Mouse (Mus musculus) olfactory bulb, adult 2 months (tissue): Measurements from ENCODE around the gene Gm20532.

ENCODE experiments used
- CTCF ChIP-seq: fragments of 200-500 bp; IDR thresholded peaks from 2 replicates; pipeline ENCODE4 v1.5.1; 2012; ENCODE audit warnings: low read depth, mild to moderate bottlenecking, low read length, moderate library complexity; ENCODE audit not compliant: insufficient read depth
- POLR2A ChIP-seq: fragments of 200-500 bp; IDR thresholded peaks from 2 replicates; pipeline ENCODE4 v1.6.1; 2012; ENCODE audit warnings: mild to moderate bottlenecking, low read depth, low read length, moderate library complexity; ENCODE audit not compliant: insufficient read depth

- TF ChIP-seq POLR2A, result no peak
- no peak for TF ChIP-seq CTCF
These were observed 25.5 kb downstream of the Gm20532 start for GRCm38 (mm10) chr2:26611896-26612295.
